Mouse (Mus musculus) forebrain, postnatal 0 days (tissue): ENCODE results near the gene Smim15. TPM values are rescaled to one million over a fixed set of nuclear protein-coding genes. Genes with fewer than 3 reads are reported as not detected.

Experiments used
- ATAC-seq: fragments of 200-750 bp; cut with Nextera tagmentation; 2 replicates; pipeline ENCODE4 v1.8.0; 2017; ENCODE audit warnings: mild to moderate bottlenecking, moderate library complexity
- DNase-seq: peaks from one replicate; pipeline ENCODE4 v3.0.0-alpha.2; 2015
- H3K27ac ChIP-seq: fragments of 300-500 bp; sonication (generic); 2 replicates; pipeline ENCODE4 v1.5.1; 2014; ENCODE audit warnings: low read depth, mild to moderate bottlenecking, antibody characterized with exemption, low read length, moderate library complexity, mixed read lengths
- H3K27me3 ChIP-seq: fragments of 300-500 bp; sonication (generic); 2 replicates; pipeline ENCODE4 v1.6.1; 2014; ENCODE audit warnings: mild to moderate bottlenecking, low read length, mixed read lengths; ENCODE audit not compliant: insufficient read depth
- H3K36me3 ChIP-seq: fragments of 300-500 bp; sonication (generic); 2 replicates; pipeline ENCODE4 v1.6.1; 2014; ENCODE audit warnings: mild to moderate bottlenecking, moderate library complexity; ENCODE audit not compliant: insufficient read depth
- H3K4me1 ChIP-seq: fragments of 300-500 bp; sonication (generic); 2 replicates; pipeline ENCODE4 v1.6.1; 2014; ENCODE audit warnings: antibody characterized with exemption; ENCODE audit not compliant: insufficient read depth
- H3K4me2 ChIP-seq: fragments of 300-500 bp; sonication (generic); 2 replicates; pipeline ENCODE4 v1.6.1; 2014; ENCODE audit warnings: low read depth, mild to moderate bottlenecking, moderate library complexity
- H3K4me3 ChIP-seq: fragments of 300-500 bp; sonication (generic); 2 replicates; pipeline ENCODE4 v1.5.1; 2014; ENCODE audit warnings: low read depth, low read length, mixed read lengths
- H3K9ac ChIP-seq: fragments of 300-500 bp; sonication (generic); 2 replicates; pipeline ENCODE4 v1.6.1; 2014; ENCODE audit warnings: mild to moderate bottlenecking
- H3K9me3 ChIP-seq: fragments of 300-500 bp; sonication (generic); 2 replicates; pipeline ENCODE4 v1.6.1; 2016; ENCODE audit warnings: low read length
- CTCF ChIP-seq: sonication (generic); IDR thresholded peaks from 2 replicates; pipeline ENCODE4 v1.5.1; 2016; ENCODE audit warnings: antibody characterized with exemption, control low read depth, low read depth
- WGBS: fragments of 180-500 bp; shearing (Covaris S2); extraction: QIAGEN DNeasy Blood & Tissue Kit; methylation state at CpG from one replicate; pipeline ENCODE4 v1.1.7; 2014; 5-methylcytosine and 5-hydroxymethylcytosine counted together
- polyA plus RNA-seq: library from polyadenylated mRNA; unstranded; fragments of >200 nt; fragmentation: Nextera tagmentation; extraction: Ambion mirVana; gene quantifications from 2 replicates; pipeline ENCODE4 v1.2.1, GENCODE M21; 2015
- total RNA-seq: library from RNA; depleted of rRNA; stranded (reverse); fragments of >200 nt; gene quantifications from 2 replicates; pipeline ENCODE4 v1.2.3, GENCODE M21; 2014; rRNA removed

Smim15 gene
- total and polyA plus RNA-seq, 2 experiments from 2014 or later: 34.0 to 40.3 TPM

DNA sequence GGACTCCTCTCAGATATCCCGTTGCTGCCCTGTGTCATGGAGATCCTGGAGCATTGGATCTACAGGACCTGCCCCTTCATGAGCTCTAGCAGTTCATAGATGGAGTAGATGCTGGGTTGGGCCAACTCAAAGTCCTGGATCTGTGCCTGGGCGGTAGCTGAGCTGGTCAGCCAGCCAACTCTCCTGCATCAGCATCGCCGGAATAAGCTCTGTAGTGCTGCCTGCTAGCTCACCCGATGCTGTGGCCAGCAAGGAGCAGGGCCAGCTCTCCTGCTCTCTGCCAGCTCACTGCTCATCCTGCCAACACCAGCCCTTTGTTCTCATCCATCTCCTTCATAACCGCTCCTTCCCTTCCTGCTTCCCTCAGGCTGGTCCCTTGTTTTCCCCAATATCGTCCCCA lies 51.4 kb downstream of the Smim15 start:
- H3K4me2 ChIP-seq: no peak overlapping the region
- no peak overlapping the region for H3K4me3 ChIP-seq
- no peaks in the 10 kb centered on the region for H3K36me3 ChIP-seq
- no peaks in the 10 kb centered on the region for H3K4me1 ChIP-seq
- peak; percentile 32 for DNase-seq
- 62% methylated on average over 7 of the region's 7 CpGs for WGBS
- no peak overlapping the region for H3K9ac ChIP-seq
- H3K27me3 ChIP-seq: no peaks in the 10 kb centered on the region
- H3K9me3 ChIP-seq: no peaks in the 10 kb centered on the region
- H3K27ac ChIP-seq: no peak overlapping the region
- TF ChIP-seq CTCF: no peak
- ATAC-seq: peak; percentile 79

DNA sequence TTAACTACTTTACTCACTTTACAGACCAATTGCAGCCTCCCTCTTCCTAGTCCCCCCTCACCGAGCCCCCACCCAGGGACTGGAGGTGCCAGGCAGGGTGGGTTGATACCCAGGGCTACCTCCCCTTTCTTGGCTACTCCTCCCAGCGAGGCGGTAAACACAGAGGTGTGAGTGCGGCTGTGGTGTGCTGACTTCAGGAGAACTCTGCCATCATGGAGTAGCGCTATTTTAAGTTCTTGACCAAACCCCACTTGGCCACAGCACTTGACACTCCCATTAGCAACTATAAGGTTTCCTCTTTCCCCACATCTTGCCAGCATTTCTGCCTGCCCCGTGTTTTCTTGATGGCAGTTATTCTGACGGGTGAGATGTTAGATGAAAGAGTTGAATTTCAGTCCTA lies 52.2 kb downstream of the Smim15 start:
- H3K9me3 ChIP-seq: no peaks in the 10 kb centered on the region
- no peaks in the 10 kb centered on the region for H3K36me3 ChIP-seq
- no peak for TF ChIP-seq CTCF
- H3K4me3 ChIP-seq: no peak overlapping the region
- ATAC-seq (no peak), DNase-seq (no peak)
- WGBS: 80% methylated on average over 7 of the region's 7 CpGs
- no peak overlapping the region for H3K9ac ChIP-seq
- H3K27me3 ChIP-seq: no peaks in the 10 kb centered on the region
- no peaks in the 10 kb centered on the region for H3K4me1 ChIP-seq
- H3K4me2 ChIP-seq: no peak overlapping the region
- H3K27ac ChIP-seq: no peak overlapping the region

Other genes with a start within 250 kb of the Smim15 start
- gene Ndufaf2, start 114.2 kb downstream of the Smim15 start, total RNA-seq: 22.1 and 28.1 TPM in 2 replicates
- gene Ndufaf2, start 114.2 kb downstream of the Smim15 start, polyA plus RNA-seq: 84.1 and 103 TPM in 2 replicates
- 38.3 and 42.3 TPM in 2 replicates for gene Ercc8, start 114.3 kb downstream of the Smim15 start, total RNA-seq
- gene Ercc8, start 114.3 kb downstream of the Smim15 start, polyA plus RNA-seq: 28.4 and 31.1 TPM in 2 replicates
- 2.6 TPM in 2 replicates for gene Elovl7, start 170.0 kb downstream of the Smim15 start, total RNA-seq
- gene Elovl7, start 170.0 kb downstream of the Smim15 start, polyA plus RNA-seq: 2.0 and 2.9 TPM in 2 replicates